Mouse (Mus musculus) testis, adult 2 months (tissue): ENCODE results near the gene Pdzd11. TPM values are rescaled to one million over a fixed set of nuclear protein-coding genes. Genes with fewer than 3 reads are reported as not detected.

ENCODE experiments used
- H3K27ac ChIP-seq: fragments of 200-500 bp; 2 replicates; pipeline ENCODE4 v1.5.1; 2012; ENCODE audit warnings: low read depth, low read length; ENCODE audit not compliant: control insufficient read depth, insufficient read depth
- H3K27me3 ChIP-seq: fragments of 200-500 bp; 2 replicates; pipeline ENCODE4 v1.6.1; 2012; ENCODE audit warnings: mild to moderate bottlenecking, low read length, moderate library complexity; ENCODE audit not compliant: control insufficient read depth, insufficient read depth
- H3K36me3 ChIP-seq: fragments of 200-500 bp; 2 replicates; pipeline ENCODE4 v1.6.1; 2012; ENCODE audit warnings: mild to moderate bottlenecking, low read length; ENCODE audit not compliant: control insufficient read depth, insufficient read depth
- H3K4me1 ChIP-seq: fragments of 200-500 bp; 2 replicates; pipeline ENCODE4 v1.6.1; 2012; ENCODE audit warnings: low read length; ENCODE audit not compliant: control insufficient read depth, insufficient read depth
- H3K4me3 ChIP-seq: fragments of 200-500 bp; 2 replicates; pipeline ENCODE4 v1.5.1; 2012; ENCODE audit warnings: low read depth, mild to moderate bottlenecking, low read length, moderate library complexity, mixed read lengths; ENCODE audit not compliant: control insufficient read depth
- CTCF ChIP-seq: fragments of 200-500 bp; IDR thresholded peaks from 2 replicates; pipeline ENCODE4 v1.5.1; 2012; ENCODE audit warnings: low read depth, mild to moderate bottlenecking, inconsistent platforms, low read length, moderate library complexity; ENCODE audit not compliant: control insufficient read depth, insufficient read depth, insufficient replicate concordance
- POLR2A ChIP-seq: fragments of 200-500 bp; IDR thresholded peaks from 2 replicates; pipeline ENCODE4 v1.6.1; 2012; ENCODE audit warnings: low read depth, mild to moderate bottlenecking, inconsistent platforms, low read length, moderate library complexity; ENCODE audit not compliant: control insufficient read depth
- polyA plus RNA-seq: library from polyadenylated mRNA; depleted of rRNA; stranded (reverse); fragments of >200 nt; gene quantifications from 2 replicates; pipeline ENCODE4 v1.2.3, GENCODE M21; 2012; rRNA removed

Pdzd11 gene
- 7.3 and 7.7 TPM in 2 replicates for polyA plus RNA-seq

GRCm38 (mm10) chrX:100625802-100626793 lies at the start of gene Pdzd11:
Pdzd11 (minus strand) TSS chrX:100626568.
- TF ChIP-seq POLR2A (peak; percentile 29; the same call in 1 of the 2 replicates), CTCF (no peak)
- no peaks in the 10 kb centered on the region for H3K27me3 ChIP-seq

GRCm38 (mm10) chrX:100664825-100665224 lies 38.5 kb upstream of the Pdzd11 start:
- Histone ChIP-seq H3K4me1 (no peaks in the 10 kb centered on the region), H3K27ac (no peak overlapping the region), H3K4me3 (no peak overlapping the region), H3K36me3 (no peaks in the 10 kb centered on the region), H3K27me3 (no peaks in the 10 kb centered on the region)
- TF ChIP-seq POLR2A, result no peak
- TF ChIP-seq CTCF, result no peak

More at GRCm38 (mm10) chrX:100625802-100626793, at the start of gene Pdzd11:
- Histone ChIP-seq H3K4me1 (no peaks in the 10 kb centered on the region; the same call in none of the 2 replicates), H3K27ac (peak within 1 kb of the TSS; percentile 62), H3K4me3 (peak within 1 kb of the TSS; percentile 90), H3K36me3 (no peaks in the 10 kb centered on the region)

GRCm38 (mm10) chrX:100652848-100653247 lies 26.5 kb upstream of the Pdzd11 start:
- Histone ChIP-seq H3K4me1 (no peaks in the 10 kb centered on the region), H3K4me3 (no peak overlapping the region), H3K36me3 (no peaks in the 10 kb centered on the region), H3K27ac (no peak overlapping the region), H3K27me3 (no peaks in the 10 kb centered on the region)
- no peak for TF ChIP-seq POLR2A
- TF ChIP-seq CTCF, result no peak

- Histone ChIP-seq H3K4me3 (no peak overlapping the region), H3K27me3 (no peaks in the 10 kb centered on the region), H3K4me1 (no peaks in the 10 kb centered on the region), H3K27ac (no peak overlapping the region), H3K36me3 (no peaks in the 10 kb centered on the region)
- TF ChIP-seq POLR2A (no peak), CTCF (no peak)
Measured at GRCm38 (mm10) chrX:100638477-100638876, 12.1 kb upstream of the Pdzd11 start.

- H3K27ac ChIP-seq, result no peak overlapping the region
- no peaks in the 10 kb centered on the region for H3K36me3 ChIP-seq
- TF ChIP-seq CTCF (no peak), POLR2A (no peak)
- no peaks in the 10 kb centered on the region; the same call in none of the 2 replicates for H3K4me1 ChIP-seq
- H3K4me3 ChIP-seq, result no peak overlapping the region
- H3K27me3 ChIP-seq, result no peaks in the 10 kb centered on the region
Measured at GRCm38 (mm10) chrX:100629076-100629475, 2.7 kb upstream of the Pdzd11 start.

GRCm38 (mm10) chrX:100625546-100625801 lies 894 bp downstream of the Pdzd11 start, which contains the start of gene Kif4:
Kif4 (plus strand) TSS chrX:100625737.
- no peaks in the 10 kb centered on the region for H3K27me3 ChIP-seq
- peak within 1 kb of the TSS; percentile 62 for H3K27ac ChIP-seq
- peak within 1 kb of the TSS; percentile 90 for H3K4me3 ChIP-seq
- TF ChIP-seq POLR2A, result no peak
- no peak for TF ChIP-seq CTCF
- no peaks in the 10 kb centered on the region for H3K36me3 ChIP-seq
- H3K4me1 ChIP-seq, result no peaks in the 10 kb centered on the region; the same call in none of the 2 replicates

- Histone ChIP-seq H3K4me3 (peak overlapping the region; percentile 8; the same call in 1 of the 2 replicates), H3K36me3 (no peaks in the 10 kb centered on the region), H3K4me1 (no peaks in the 10 kb centered on the region; the same call in none of the 2 replicates), H3K27ac (peak overlapping the region; percentile 36; the same call in 1 of the 2 replicates), H3K27me3 (no peaks in the 10 kb centered on the region)
- TF ChIP-seq CTCF (no peak), POLR2A (no peak)
Measured at GRCm38 (mm10) chrX:100625146-100625545, 1.2 kb downstream of the Pdzd11 start.

GRCm38 (mm10) chrX:100624242-100624641 lies 2.1 kb downstream of the Pdzd11 start:
- no peaks in the 10 kb centered on the region; the same call in none of the 2 replicates for H3K4me1 ChIP-seq
- H3K4me3 ChIP-seq, result no peak overlapping the region
- no peak overlapping the region; the same call in 1 of the 2 replicates for H3K27ac ChIP-seq
- H3K36me3 ChIP-seq, result no peaks in the 10 kb centered on the region
- TF ChIP-seq CTCF (no peak), POLR2A (no peak)
- H3K27me3 ChIP-seq, result no peaks in the 10 kb centered on the region
